11 mouse cellular contexts compared by ENCODE assay signal in the genomic region with DNA sequence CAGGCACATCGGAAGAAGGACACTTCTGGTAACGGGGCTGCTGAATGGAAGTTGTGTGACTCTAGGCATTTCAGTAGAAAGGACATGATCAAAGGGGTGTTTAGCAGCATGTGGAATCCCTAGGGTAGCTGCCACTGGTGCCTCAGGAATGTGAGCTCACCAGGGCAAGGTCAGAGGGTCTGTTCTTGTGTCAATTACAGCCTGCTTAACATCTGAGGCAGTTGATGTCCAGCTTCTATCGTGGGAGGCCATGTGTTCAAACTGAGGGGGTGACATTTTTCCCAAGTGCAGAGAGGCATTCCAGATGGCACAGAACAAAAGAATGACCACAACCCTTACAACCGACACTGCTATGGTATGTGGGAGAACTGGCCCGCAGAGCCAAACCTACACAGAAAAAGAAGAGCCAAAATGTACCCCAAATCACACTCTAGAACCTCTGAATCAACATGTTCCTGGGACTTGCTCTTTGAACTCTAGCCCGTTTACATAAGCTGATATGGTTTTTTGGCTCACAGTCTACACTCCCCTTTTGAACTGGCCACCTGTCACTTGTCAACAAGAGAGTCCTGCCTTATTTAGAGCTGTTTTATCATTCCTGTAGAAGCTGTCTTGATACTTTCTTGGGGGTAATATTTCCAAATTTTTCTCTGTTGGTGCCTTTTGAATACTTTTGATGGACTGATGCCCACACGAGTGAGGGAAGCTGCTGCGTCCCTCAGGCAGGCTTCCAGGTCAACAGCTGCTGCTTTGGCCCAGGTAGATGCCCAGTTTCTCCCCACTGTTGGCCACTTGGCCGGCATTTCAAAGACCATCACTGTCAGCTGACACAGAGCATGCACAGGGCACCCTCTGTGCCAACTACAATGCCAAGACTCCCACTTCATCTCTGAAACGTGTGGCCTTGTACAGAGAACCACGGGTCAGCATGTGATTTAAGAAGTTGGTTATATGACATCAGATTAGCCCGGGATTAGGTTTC. TPM values are rescaled to one million over a fixed set of nuclear protein-coding genes. Genes with fewer than 3 reads are reported as not detected.
DNase-seq lines count a peak whose midpoint lies in the region; ATAC-seq and TF ChIP-seq lines count a peak whose summit lies in the region.
"Had no signal": no experiment of that assay in that cellular context is flagged by ENCODE, and none has a peak within 500 bp of the region (broad histone marks: within the 10 kb centered on the region; RNA-seq: fewer than 3 reads in every experiment).

No protein-coding gene starts in this region.

- DNase-seq in kidney, postnatal 0 days (ENCODE audit: low spot score) = peak; percentile 34
- peak; percentile 58 for DNase-seq in cerebellum, adult 8-10 months
- peak; percentile 28 for DNase-seq in gastrocnemius, postnatal 25 days
- no peak for DNase-seq in adrenal gland, adult 18-20 months (ENCODE audit: low spot score in 2 of 2)
- no peak for DNase-seq in forebrain, embryonic 11.5 days (ENCODE audit: low spot score)
- DNase-seq: kidney, adult 18-20 months had no signal

- no peaks in the 10 kb centered on the region for H3K4me1 ChIP-seq in kidney, postnatal 0 days (replicated peaks; ENCODE audit: insufficient read depth, low read length)
- 0 out of 2 replicates have a peak, but pooled peaks cover 15% of the 10 kb centered on the region for H3K4me1 ChIP-seq in kidney, embryonic 15.5 days
- 0 out of 2 replicates have a peak, but pooled peaks cover 5% of the 10 kb centered on the region for H3K4me1 ChIP-seq in kidney, embryonic 16.5 days (ENCODE audit: insufficient read depth, low read length)
- no peaks in the 10 kb centered on the region for H3K4me1 ChIP-seq in forebrain, embryonic 11.5 days (replicated peaks; ENCODE audit: control insufficient read depth, insufficient read depth, low read length)

- ATAC-seq in kidney, postnatal 0 days (replicated peaks; ENCODE audit: low FRiP score, low read depth) = no peak
- ATAC-seq in kidney, embryonic 15.5 days (replicated peaks; ENCODE audit: low FRiP score) = no peak
- ATAC-seq in kidney, embryonic 16.5 days (ENCODE audit: low FRiP score, low TSS enrichment) = no peak
- no peak for ATAC-seq in forebrain, embryonic 11.5 days (replicated peaks; ENCODE audit: low FRiP score)

- WGBS in kidney, postnatal 0 days = 59% methylated on average over 12 of the region's 12 CpGs
- WGBS in kidney, embryonic 15.5 days = 62% methylated on average over 12 of the region's 12 CpGs
- 61% methylated on average over 12 of the region's 12 CpGs for WGBS in kidney, embryonic 16.5 days
- 71% methylated on average over 12 of the region's 12 CpGs for WGBS in forebrain, embryonic 11.5 days

- H3K9ac ChIP-seq in kidney, postnatal 0 days (ENCODE audit: low read depth, low read length) = no peak overlapping the region
- no peak overlapping the region for H3K9ac ChIP-seq in kidney, embryonic 15.5 days
- H3K9ac ChIP-seq in kidney, embryonic 16.5 days (replicated peaks; ENCODE audit: low read length) = no peak overlapping the region
- no peak overlapping the region for H3K9ac ChIP-seq in forebrain, embryonic 11.5 days (ENCODE audit: low read length)

- H3K36me3 ChIP-seq in kidney, postnatal 0 days (ENCODE audit: insufficient read depth, low read length) = no peaks in the 10 kb centered on the region
- no peaks in the 10 kb centered on the region for H3K36me3 ChIP-seq in kidney, embryonic 15.5 days
- no peaks in the 10 kb centered on the region for H3K36me3 ChIP-seq in myocyte (ENCODE audit: control insufficient read depth, insufficient read depth)
- no peaks in the 10 kb centered on the region for H3K36me3 ChIP-seq in kidney, embryonic 16.5 days (ENCODE audit: insufficient read depth, low read length)
- H3K36me3 ChIP-seq in forebrain, embryonic 11.5 days (ENCODE audit: control insufficient read depth, insufficient read depth, low read length) = no peaks in the 10 kb centered on the region

- no peaks in the 10 kb centered on the region for H3K79me2 ChIP-seq in myocyte (ENCODE audit: control insufficient read depth, insufficient read depth)

- no peak overlapping the region for H3K27ac ChIP-seq in kidney, postnatal 0 days
- no peak overlapping the region for H3K27ac ChIP-seq in kidney, embryonic 15.5 days
- no peak overlapping the region for H3K27ac ChIP-seq in kidney, embryonic 16.5 days (ENCODE audit: low read length)
- no peak overlapping the region for H3K27ac ChIP-seq in forebrain, embryonic 11.5 days (ENCODE audit: low read depth, low read length)

- TF ChIP-seq POLR2A in myocyte (IDR thresholded peaks at IDR 0.05; ENCODE audit: insufficient read length, low read depth) = no peak

- H3K4me3 ChIP-seq in kidney, postnatal 0 days (replicated peaks; ENCODE audit: low read depth, low read length) = no peak overlapping the region
- no peak overlapping the region for H3K4me3 ChIP-seq in kidney, embryonic 15.5 days (replicated peaks)
- H3K4me3 ChIP-seq in myocyte = no peak overlapping the region
- H3K4me3 ChIP-seq in kidney, embryonic 16.5 days (ENCODE audit: low read length) = no peak overlapping the region
- H3K4me3 ChIP-seq in forebrain, embryonic 11.5 days (ENCODE audit: low read depth, low read length) = no peak overlapping the region
- H3K4me3 ChIP-seq: erythroblast, embryonic 14.5 days had no signal

- no peak overlapping the region for H3ac ChIP-seq in myocyte (ENCODE audit: control insufficient read depth, insufficient read length)

- no peaks in the 10 kb centered on the region for H3K9me3 ChIP-seq in kidney, postnatal 0 days (replicated peaks; ENCODE audit: low read length)
- no peaks in the 10 kb centered on the region for H3K9me3 ChIP-seq in kidney, embryonic 15.5 days (replicated peaks)
- H3K9me3 ChIP-seq in kidney, embryonic 16.5 days (ENCODE audit: low read length) = no peaks in the 10 kb centered on the region
- no peaks in the 10 kb centered on the region for H3K9me3 ChIP-seq in forebrain, embryonic 11.5 days (ENCODE audit: control insufficient read depth, low read length)

- H3K4me2 ChIP-seq in kidney, postnatal 0 days (ENCODE audit: low read length) = no peak overlapping the region
- H3K4me2 ChIP-seq in kidney, embryonic 15.5 days = no peak overlapping the region
- H3K4me2 ChIP-seq in myocyte (ENCODE audit: low read depth) = no peak overlapping the region
- no peak overlapping the region for H3K4me2 ChIP-seq in kidney, embryonic 16.5 days (replicated peaks; ENCODE audit: low read depth, low read length)
- no peak overlapping the region for H3K4me2 ChIP-seq in forebrain, embryonic 11.5 days (ENCODE audit: low read depth, low read length, severe bottlenecking)

- no peaks in the 10 kb centered on the region for H3K27me3 ChIP-seq in kidney, postnatal 0 days (ENCODE audit: insufficient read depth, low read length)
- H3K27me3 ChIP-seq in kidney, embryonic 15.5 days = no peaks in the 10 kb centered on the region
- H3K27me3 ChIP-seq in myocyte (ENCODE audit: control insufficient read depth, insufficient read depth, insufficient read length) = no peaks in the 10 kb centered on the region
- no peaks in the 10 kb centered on the region for H3K27me3 ChIP-seq in kidney, embryonic 16.5 days (ENCODE audit: insufficient read depth, low read length)
- H3K27me3 ChIP-seq in forebrain, embryonic 11.5 days (ENCODE audit: control insufficient read depth, insufficient read depth, low read length) = no peaks in the 10 kb centered on the region
- H3K27me3 ChIP-seq: CH12.LX had no signal

- no peak for TF ChIP-seq CTCF in kidney, postnatal 0 days (IDR thresholded peaks at IDR 0.05; ENCODE audit: low read depth)

TF ChIP-seq in myocyte, 11 proteins besides CTCF, POLR2A, EP300 and RAD21:
- TF ChIP-seq MYOD1 (IDR thresholded peaks at IDR 0.05; ENCODE audit: control insufficient read depth in 1 of 3, insufficient read length in 2 of 3, low read depth in 2 of 3) (peak in 2 of 3 experiments; percentile 8 to 64), MYOG (IDR thresholded peaks at IDR 0.05; ENCODE audit: control insufficient read depth in 1 of 3, insufficient read depth in 1 of 3, insufficient read length in 2 of 3, low read depth in 2 of 3) (peak in 1 of 3 experiments; percentile 60), REST (IDR thresholded peaks at IDR 0.05; ENCODE audit: insufficient read depth, insufficient read length) (no peak)

RNA-seq across cellular contexts. Expression of a gene that starts 51.8 kb away (rescaled TPM):
- polyA plus RNA-seq in kidney, postnatal 0 days (2015; fragmentation: Nextera tagmentation; extraction: Ambion mirVana) = 42.7 and 42.8 TPM in 2 replicates
- polyA plus RNA-seq in kidney, embryonic 15.5 days (2015; fragmentation: Nextera tagmentation; extraction: Ambion mirVana) = 52.2 and 53.1 TPM in 2 replicates
- 10 to 100 TPM; 10.2 to 10.8 TPM for total RNA-seq in gastrocnemius, postnatal 25 days (2021)
- polyA plus RNA-seq in myocyte (2012; fragmentation: generic; extraction: Trizol) = 17.1 TPM
- total RNA-seq in adrenal gland, adult 18-20 months (2021) = 10 to 100 TPM; 16.0 to 18.0 TPM
- polyA plus RNA-seq in kidney, embryonic 16.5 days (2015; fragmentation: Nextera tagmentation; extraction: Ambion mirVana) = 56.6 and 59.2 TPM in 2 replicates
- 68.9 and 71.6 TPM in 2 replicates for polyA plus RNA-seq in forebrain, embryonic 11.5 days (2014; fragmentation: Nextera tagmentation; extraction: Ambion mirVana)

RNA-seq across cellular contexts. Expression of a gene that starts 52.0 kb away (rescaled TPM):
- polyA plus RNA-seq in kidney, postnatal 0 days (2015; fragmentation: Nextera tagmentation; extraction: Ambion mirVana) = 74.9 and 80.9 TPM in 2 replicates
- polyA plus RNA-seq in kidney, embryonic 15.5 days (2015; fragmentation: Nextera tagmentation; extraction: Ambion mirVana) = 88.7 and 94.9 TPM in 2 replicates
- total RNA-seq in gastrocnemius, postnatal 25 days (2021) = 10 to 100 TPM; 12.6 to 14.4 TPM
- 40.7 TPM for polyA plus RNA-seq in myocyte (2012; fragmentation: generic; extraction: Trizol)
- 10 to 100 TPM; 65.2 to 68.7 TPM for total RNA-seq in adrenal gland, adult 18-20 months (2021)
- polyA plus RNA-seq in kidney, embryonic 16.5 days (2015; fragmentation: Nextera tagmentation; extraction: Ambion mirVana) = 99.9 and 105 TPM in 2 replicates
- polyA plus RNA-seq in forebrain, embryonic 11.5 days (2014; fragmentation: Nextera tagmentation; extraction: Ambion mirVana) = 87.0 and 92.6 TPM in 2 replicates

Comparison
In these comparisons a context has a peak if more than half of its experiments do, and no peak if none do; other contexts are left out.
1. DNase-seq: peak in kidney, postnatal 0 days (single experiment), cerebellum, adult 8-10 months (single experiment) and gastrocnemius, postnatal 25 days (single experiment); none in adrenal gland, adult 18-20 months (0 of 2) and forebrain, embryonic 11.5 days (single experiment).